Mouse (Mus musculus) MEL (cell line): ENCODE measurements around the gene Syce3.

Source experiments
- KAT2A ChIP-seq: conservative IDR thresholded peaks from 2 replicates; pipeline ENCODE4 v1.6.1; 2012; ENCODE audit warnings: low read depth, low read length, improper control_type of control experiment, inconsistent platforms
- MAFK ChIP-seq: IDR thresholded peaks from 2 replicates; pipeline ENCODE4 v1.6.1; 2011; ENCODE audit warnings: low read depth, mild to moderate bottlenecking, low read length, improper control_type of control experiment, borderline replicate concordance

GRCm38 (mm10) chr15:89377938-89378828 lies 32.1 kb downstream of the Syce3 start:
- TF ChIP-seq KAT2A = no peak
- TF ChIP-seq MAFK = no peak
